Mouse (Mus musculus) inflammation-experienced regulatory T-cells (primary cell): ENCODE results near the gene Klk9. TPM values are rescaled to one million over a fixed set of nuclear protein-coding genes. Genes with fewer than 3 reads are reported as not detected.

Source experiments
- polyA plus RNA-seq, 2 experiments: library from polyadenylated mRNA; unstranded; fragments of 100-300 nt; shearing (Covaris generic); gene quantifications; one replicate each; pipeline ENCODE4 v1.2.1; 2017

Klk9 gene
- polyA plus RNA-seq, result 1 to 10 TPM in 1 of 2 experiments, under 1 TPM in 1; 0.92 to 1.5 TPM

GRCm38 (mm10) chr7:43791591-43791990 is at the start of gene Klk9:
Klk9 (plus strand) TSS chr7:43791891.

GRCm38 (mm10) chr7:43768597-43768996 is 23.1 kb upstream of the Klk9 start, which contains the start of gene Klk12:
Klk12 (plus strand) TSS chr7:43768897.

GRCm38 (mm10) chr7:43774364-43774763 is 17.3 kb upstream of the Klk9 start, which contains the start of gene Klk11:
Klk11 (plus strand) TSS chr7:43774604.

GRCm38 (mm10) chr7:43780746-43781145 is 10.9 kb upstream of the Klk9 start, which contains the start of gene Klk10:
Klk10 (plus strand) TSS chr7:43781035.

GRCm38 (mm10) chr7:43797333-43797769 is 5.7 kb downstream of the Klk9 start, which contains the start of gene Klk8:
Klk8 (plus strand) TSS chr7:43797577.

GRCm38 (mm10) chr7:43810994-43811393 is 19.3 kb downstream of the Klk9 start, which contains the start of gene Klk7:
Klk7 (plus strand) TSS chr7:43811294.

GRCm38 (mm10) chr7:43824199-43824598 is 32.5 kb downstream of the Klk9 start, which contains the start of gene Klk6:
Klk6 (plus strand) TSS chr7:43824499.

GRCm38 (mm10) chr7:43841701-43842100 is 50.0 kb downstream of the Klk9 start, which contains the start of gene Klk5:
Klk5 (plus strand) TSS chr7:43841971.

Other genes with a start within 250 kb of the Klk9 start
- under 1 TPM in 1 of 2 experiments, not detected in 1; 0.10 TPM for gene Cd33, start 247.5 kb upstream of the Klk9 start, polyA plus RNA-seq
- gene Zfp658, start 229.6 kb upstream of the Klk9 start, polyA plus RNA-seq, result 1 to 10 TPM; 4.8 to 7.8 TPM
- 10 to 100 TPM in 1 of 2 experiments, 1 to 10 TPM in 1; 7.4 to 11.1 TPM for gene Zfp719, start 212.3 kb upstream of the Klk9 start, polyA plus RNA-seq
- gene Zfp819, start 184.7 kb upstream of the Klk9 start, polyA plus RNA-seq, result not detected
- gene Ceacam18, start 157.2 kb upstream of the Klk9 start, polyA plus RNA-seq, result under 1 TPM in 1 of 2 experiments, not detected in 1; 0.18 TPM
- under 1 TPM in 1 of 2 experiments, not detected in 1; 0.20 TPM for gene Siglece, start 131.7 kb upstream of the Klk9 start, polyA plus RNA-seq
- 10 to 100 TPM in 1 of 2 experiments, 1 to 10 TPM in 1; 8.3 to 10.0 TPM for gene Ctu1, start 119.9 kb upstream of the Klk9 start, polyA plus RNA-seq
- under 1 TPM in 1 of 2 experiments, not detected in 1; 0.22 TPM for gene Klk14, start 101.5 kb upstream of the Klk9 start, polyA plus RNA-seq
- gene Klk13, start 79.3 kb upstream of the Klk9 start, polyA plus RNA-seq, result under 1 TPM in 1 of 2 experiments, not detected in 1; 0.26 TPM
- gene Klk12, start 23.0 kb upstream of the Klk9 start, polyA plus RNA-seq, result under 1 TPM in 1 of 2 experiments, not detected in 1; 0.19 TPM
- gene Klk11, start 17.3 kb upstream of the Klk9 start, polyA plus RNA-seq, result under 1 TPM; 0.28 to 0.97 TPM
- under 1 TPM; 0.11 to 0.21 TPM for gene Klk10, start 10.9 kb upstream of the Klk9 start, polyA plus RNA-seq
- 100 to 1,000 TPM; 112 to 189 TPM for gene Klk8, start 5.7 kb downstream of the Klk9 start, polyA plus RNA-seq
- gene Klk7, start 19.4 kb downstream of the Klk9 start, polyA plus RNA-seq, result under 1 TPM; 0.11 to 0.64 TPM
- gene Klk6, start 32.6 kb downstream of the Klk9 start, polyA plus RNA-seq, result under 1 TPM; 0.18 to 0.43 TPM
- gene Klk5, start 50.1 kb downstream of the Klk9 start, polyA plus RNA-seq, result under 1 TPM in 1 of 2 experiments, not detected in 1; 0.31 TPM
- gene Klk4, start 89.3 kb downstream of the Klk9 start, polyA plus RNA-seq, result not detected
- under 1 TPM in 1 of 2 experiments, not detected in 1; 0.69 TPM for gene Klk15, start 141.8 kb downstream of the Klk9 start, polyA plus RNA-seq
- 1 to 10 TPM in 1 of 2 experiments, not detected in 1; 1.9 TPM for gene Klk1b8, start 158.8 kb downstream of the Klk9 start, polyA plus RNA-seq
- gene Klk1b1, start 174.9 kb downstream of the Klk9 start, polyA plus RNA-seq, result not detected
- not detected for gene Klk1b9, start 184.2 kb downstream of the Klk9 start, polyA plus RNA-seq
- gene Klk1b11, start 204.0 kb downstream of the Klk9 start, polyA plus RNA-seq, result not detected
- under 1 TPM in 1 of 2 experiments, not detected in 1; 0.22 TPM for gene Klk1b26, start 220.3 kb downstream of the Klk9 start, polyA plus RNA-seq